Mouse (Mus musculus): ENCODE measurements around the gene Nup188. TPM values are rescaled to one million over a fixed set of nuclear protein-coding genes. Genes with fewer than 3 reads are reported as not detected.

The Nup188 gene
- total RNA-seq, 2 experiments from 2014 or later = 8.4 to 9.9 TPM

- intact Hi-C loops (cut with DNase I) = no loop called here
- TF ChIP-seq CTCF (IDR thresholded peaks at IDR 0.05) = no peak
- H3K27ac ChIP-seq = peak within 1 kb of the TSS; percentile 93
- peak; percentile 99 for DNase-seq
- H3K4me3 ChIP-seq = peak within 1 kb of the TSS; percentile 83
Observed at GRCm38 (mm10) chr2:30392114-30392576, 105.9 kb downstream of the Nup188 start, which contains the start of gene Dolpp1. Gene Dolpp1 (plus strand): TSS chr2:30392254.

- intact Hi-C loops (cut with DNase I) = no loop called here
- DNase-seq = peak; percentile 89
- no peak for TF ChIP-seq CTCF (IDR thresholded peaks at IDR 0.05)
- H3K4me3 ChIP-seq = peak overlapping the region; percentile 83
- H3K27ac ChIP-seq = peak overlapping the region; percentile 93
Observed at GRCm38 (mm10) chr2:30392577-30393369, 106.6 kb downstream of the Nup188 start.

GRCm38 (mm10) chr2:30393370-30393656, 107.1 kb downstream of the Nup188 start:
- Histone ChIP-seq H3K4me3 (peak overlapping the region; percentile 83), H3K27ac (peak overlapping the region; percentile 93)
- intact Hi-C loops (cut with DNase I) = no loop called here
- TF ChIP-seq CTCF (IDR thresholded peaks at IDR 0.05) = no peak
- DNase-seq = no peak

Small RNA genes within 50 kb of the gene (microRNA-seq; reads per million reads assigned to microRNA genes)
- gene Gm47292 = not detected

Other genes with a start within 250 kb of the Nup188 start
- 1 to 10 TPM; 4.4 to 5.0 TPM for gene Wdr34, start 237.5 kb upstream of the Nup188 start, total RNA-seq (2021)
- gene Set, start 229.0 kb upstream of the Nup188 start, total RNA-seq (2021) = 100 to 1,000 TPM in 1 of 2 experiments, 10 to 100 TPM in 1; 93.8 to 110 TPM
- gene Pkn3, start 208.7 kb upstream of the Nup188 start, total RNA-seq (2021) = 1 to 10 TPM; 3.6 to 4.1 TPM
- gene Zdhhc12, start 192.7 kb upstream of the Nup188 start, total RNA-seq (2021) = 1 to 10 TPM; 2.0 to 3.5 TPM
- gene Zer1, start 161.8 kb upstream of the Nup188 start, total RNA-seq (2021) = 10 to 100 TPM; 23.1 to 25.2 TPM
- gene Tbc1d13, start 152.7 kb upstream of the Nup188 start, total RNA-seq (2021) = 10 to 100 TPM; 12.9 to 17.5 TPM
- gene Endog, start 114.9 kb upstream of the Nup188 start, total RNA-seq (2021) = 10 to 100 TPM; 50.8 to 67.6 TPM
- 1 to 10 TPM; 4.2 to 4.5 TPM for gene Spout1, start 107.9 kb upstream of the Nup188 start, total RNA-seq (2021)
- 10 to 100 TPM; 23.4 to 30.3 TPM for gene Kyat1, start 80.5 kb upstream of the Nup188 start, total RNA-seq (2021)
- gene Lrrc8a, start 48.7 kb upstream of the Nup188 start, total RNA-seq (2021) = 10 to 100 TPM; 19.6 to 37.9 TPM
- 1 to 10 TPM; 1.1 to 1.4 TPM for gene Gm28035, start 45.8 kb upstream of the Nup188 start, total RNA-seq (2021)
- 10 to 100 TPM; 27.8 to 34.5 TPM for gene Phyhd1, start 20.2 kb upstream of the Nup188 start, total RNA-seq (2021)
- gene Gm28038, start 5.4 kb upstream of the Nup188 start, total RNA-seq (2021) = 1 to 10 TPM in 1 of 2 experiments, not detected in 1; 1.8 TPM
- gene Dolk, start 63 bp upstream of the Nup188 start, total RNA-seq (2021) = 10 to 100 TPM; 20.2 to 21.0 TPM
- gene Sh3glb2, start 72.9 kb downstream of the Nup188 start, total RNA-seq (2021) = 10 to 100 TPM; 12.7 to 18.8 TPM
- 10 to 100 TPM; 15.5 to 39.0 TPM for gene Miga2, start 77.8 kb downstream of the Nup188 start, total RNA-seq (2021)
- gene Dolpp1, start 105.9 kb downstream of the Nup188 start, total RNA-seq (2021) = 1 to 10 TPM; 5.3 to 6.1 TPM
- gene Crat, start 129.4 kb downstream of the Nup188 start, total RNA-seq (2021) = 100 to 1,000 TPM; 362 to 422 TPM
- 10 to 100 TPM; 48.9 to 86.1 TPM for gene Ptpa, start 129.6 kb downstream of the Nup188 start, total RNA-seq (2021)
- gene Ier5l, start 187.8 kb downstream of the Nup188 start, total RNA-seq (2021) = 1 to 10 TPM in 1 of 2 experiments, under 1 TPM in 1; 0.97 to 1.1 TPM